Mouse (Mus musculus) brown adipose tissue, adult 24 weeks (tissue): ENCODE results near the gene Chp1. TPM values are rescaled to one million over a fixed set of nuclear protein-coding genes. Genes with fewer than 3 reads are reported as not detected.
A peak's percentile ranks its signal among the peaks of the same experiment; 100 is the strongest.
"Not testable (repeated sequence)": the region's sequence is repeated elsewhere in the genome, so short reads cannot be mapped to it uniquely, and the experiment has no call there.

Experiments used
- H3K27ac ChIP-seq: fragments of 200-500 bp; replicated peaks from 2 replicates; pipeline ENCODE4 v1.5.1; 2012; ENCODE audit warnings: low read depth, mild to moderate bottlenecking, low read length
- H3K4me1 ChIP-seq: fragments of 200-500 bp; 2 replicates; pipeline ENCODE4 v1.6.1; 2012; ENCODE audit warnings: low read length, mixed read lengths; ENCODE audit not compliant: control insufficient read depth, insufficient read depth, insufficient read length
- H3K4me3 ChIP-seq: fragments of 200-500 bp; 2 replicates; pipeline ENCODE4 v1.5.1; 2012; ENCODE audit warnings: low read depth, mild to moderate bottlenecking, low read length, moderate library complexity; ENCODE audit not compliant: insufficient read depth
- polyA plus RNA-seq: library from polyadenylated mRNA; stranded (reverse); fragments of >200 nt; gene quantifications from 2 replicates; pipeline ENCODE4 v1.2.4, GENCODE M21; 2012; ENCODE audit not compliant: missing spikeins, insufficient read depth, insufficient read length

Gene Chp1
- 225 and 269 TPM in 2 replicates for polyA plus RNA-seq

DNA sequence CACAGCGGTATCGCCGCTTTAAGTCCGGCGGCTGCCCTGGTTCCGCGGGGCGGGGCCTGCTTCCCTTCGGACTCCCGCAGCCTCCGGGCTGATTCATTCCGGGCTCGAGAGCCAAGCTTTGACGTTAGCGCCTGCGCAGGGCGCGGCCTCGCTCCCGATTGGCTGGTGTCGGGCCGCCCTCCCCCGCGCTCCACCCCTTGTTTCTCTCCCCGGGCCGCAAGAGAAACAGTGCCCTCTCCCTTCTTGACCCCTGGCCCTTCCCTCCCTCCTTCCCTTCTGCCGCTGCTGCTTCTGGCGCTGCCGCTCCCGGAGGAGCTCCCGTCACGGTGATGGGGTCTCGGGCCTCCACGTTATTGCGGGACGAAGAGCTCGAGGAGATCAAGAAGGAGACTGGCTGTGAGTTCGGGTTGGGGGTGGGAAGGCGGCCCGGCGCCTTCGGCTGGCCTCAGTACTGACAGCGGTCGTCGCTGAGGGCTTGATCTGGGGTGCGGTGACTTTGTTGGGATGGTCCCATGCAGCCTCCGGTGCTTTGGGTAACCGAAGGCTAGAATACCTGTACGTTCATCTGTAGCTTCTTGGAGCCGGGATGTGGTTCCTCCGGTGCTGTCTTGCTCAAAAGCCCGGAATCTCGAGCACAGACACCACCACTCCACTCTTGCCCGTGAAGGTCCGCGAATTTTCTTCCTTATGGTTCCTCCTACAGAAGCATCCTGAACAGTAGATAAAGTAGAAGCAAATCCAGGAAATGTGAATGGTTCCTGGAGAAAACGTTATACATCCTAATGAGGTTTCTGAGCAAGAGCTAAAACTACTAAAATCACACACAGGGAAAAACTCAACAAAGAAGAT, at the start of gene Chp1, which contains the start of gene Exd1:
Gene Chp1, plus strand, starts transcription at position 176 of the 849 bp plus-strand sequence.
Gene Exd1, minus strand, starts transcription at position 106 of the 849 bp plus-strand sequence.
- peak within 1 kb of the TSS; percentile 85 for H3K4me3 ChIP-seq
- H3K4me1 ChIP-seq, result 0 out of 2 replicates have a peak, but pooled peaks cover 2% of the 10 kb centered on the region
- H3K27ac ChIP-seq, result peak within 1 kb of the TSS; percentile 78

DNA sequence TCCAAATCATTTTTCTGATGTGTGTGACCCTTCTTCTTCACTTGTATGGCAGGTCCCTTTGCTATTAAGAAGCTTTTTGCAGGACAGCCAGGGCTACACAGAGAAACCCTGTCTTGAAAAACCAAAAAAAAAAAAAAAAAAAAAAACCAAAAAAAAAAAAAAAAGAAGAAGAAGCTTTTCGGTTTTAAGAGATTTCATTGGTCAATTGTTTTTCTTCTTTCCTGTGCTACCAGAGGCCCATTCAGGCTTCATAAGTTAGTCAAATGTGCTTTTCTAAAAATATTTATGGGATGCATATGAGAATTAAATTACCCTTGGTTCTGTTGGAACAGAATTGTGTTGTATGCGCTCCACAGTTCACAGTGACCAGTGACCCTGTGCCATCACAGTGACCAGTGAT, 48.6 kb upstream of the Chp1 start:
- no peaks in the 10 kb centered on the region for H3K4me1 ChIP-seq
- H3K4me3 ChIP-seq, result no peak overlapping the region
- H3K27ac ChIP-seq, result no peak overlapping the region

DNA sequence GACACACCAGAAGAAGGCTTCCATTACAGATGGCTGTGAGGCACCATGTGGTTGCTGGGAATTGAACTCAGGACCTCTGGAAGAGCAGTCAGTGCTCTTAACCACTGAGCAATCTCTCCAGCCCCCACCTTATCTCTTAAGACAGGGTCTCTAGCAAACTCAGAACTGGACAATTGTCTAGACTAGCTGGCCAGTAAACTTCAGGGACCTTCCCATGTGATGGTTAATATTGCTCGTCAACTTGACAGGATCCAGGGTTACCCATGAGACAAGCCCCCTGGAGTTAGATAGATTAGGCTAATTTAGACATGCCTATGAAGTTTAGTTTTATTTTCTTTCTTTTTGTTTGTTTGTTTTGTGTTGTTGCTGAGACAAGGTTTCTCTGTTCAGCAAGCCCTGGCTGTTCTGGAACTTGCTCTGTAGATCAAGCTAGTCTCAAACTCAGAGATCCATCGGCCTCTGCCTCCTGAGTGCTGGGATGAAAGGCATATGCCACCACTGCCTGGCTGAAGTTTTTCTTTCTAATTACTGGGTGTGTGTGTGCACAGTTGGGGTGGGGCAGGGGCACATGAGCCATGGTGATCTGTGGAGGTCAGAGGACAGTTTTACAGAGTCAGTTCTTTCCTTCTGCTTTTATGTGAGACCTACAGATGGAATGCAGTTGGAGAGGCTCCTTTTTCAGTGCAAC, 46.4 kb upstream of the Chp1 start:
- Histone ChIP-seq H3K27ac (no peak overlapping the region), H3K4me1 (no peaks in the 10 kb centered on the region), H3K4me3 (no peak overlapping the region)

DNA sequence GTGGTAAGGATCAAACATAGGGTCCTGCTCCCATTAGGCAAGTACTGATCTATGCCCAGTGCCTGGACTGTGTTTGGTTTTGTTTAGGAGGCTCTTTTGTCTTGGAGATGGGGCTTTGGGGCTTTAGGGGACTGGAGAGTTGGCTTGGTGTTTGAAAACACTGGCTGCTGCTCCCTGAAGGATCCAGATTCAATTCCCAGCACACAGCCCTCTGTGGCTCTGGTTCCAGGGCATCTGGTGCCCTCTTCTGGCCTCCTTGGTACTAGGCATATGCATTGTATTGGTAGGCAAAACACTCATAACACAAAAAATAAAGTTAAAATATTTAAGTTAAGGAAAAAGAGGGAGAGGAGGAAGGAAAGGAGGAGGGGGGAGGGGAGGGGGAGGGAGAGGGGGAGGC, 40.4 kb upstream of the Chp1 start:
- Histone ChIP-seq H3K4me1 (no peaks in the 10 kb centered on the region), H3K4me3 (no peak overlapping the region), H3K27ac (no peak overlapping the region)

DNA sequence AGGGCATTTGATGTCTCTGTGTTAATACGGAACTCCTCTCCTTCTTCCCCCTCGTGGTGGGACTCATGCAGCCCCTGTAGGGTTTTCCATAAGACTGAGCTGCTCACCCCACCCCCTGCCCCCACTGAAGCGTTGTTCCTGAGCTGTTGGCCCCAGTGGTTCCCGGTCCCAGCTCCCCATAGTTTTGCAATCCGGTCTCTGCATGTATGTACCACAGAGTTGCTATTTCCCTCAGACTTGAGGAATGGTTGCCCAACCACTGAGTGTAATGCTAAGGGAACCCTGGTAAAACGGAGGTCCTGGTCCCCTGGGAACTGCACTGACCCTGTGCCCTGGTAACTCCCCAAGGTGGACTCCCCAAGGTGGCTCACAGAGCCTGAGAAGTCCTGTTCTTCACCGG, 39.0 kb upstream of the Chp1 start:
- not testable (repeated sequence) for H3K4me1 ChIP-seq, H3K27ac ChIP-seq, H3K4me3 ChIP-seq

DNA sequence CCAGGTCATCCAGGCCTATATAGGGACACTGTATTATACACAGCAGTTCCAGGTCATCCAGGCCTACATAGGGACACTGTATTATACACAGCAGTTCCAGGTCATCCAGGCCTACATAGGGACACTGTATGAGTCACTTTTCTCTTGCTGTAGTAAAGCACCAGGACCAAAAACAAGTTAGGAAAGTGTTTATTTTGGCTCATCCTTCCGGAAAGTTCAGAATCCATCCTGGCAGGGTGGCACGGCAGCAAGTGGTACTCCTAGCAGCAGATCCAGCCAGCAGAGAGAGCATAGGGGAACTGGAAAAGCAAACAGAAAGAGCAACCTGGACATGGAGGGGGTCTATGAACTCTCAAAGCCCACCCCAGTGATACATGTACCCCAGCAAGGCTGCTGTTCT, 36.6 kb upstream of the Chp1 start:
- Histone ChIP-seq H3K4me1 (no peaks in the 10 kb centered on the region), H3K4me3 (no peak overlapping the region), H3K27ac (no peak overlapping the region)

DNA sequence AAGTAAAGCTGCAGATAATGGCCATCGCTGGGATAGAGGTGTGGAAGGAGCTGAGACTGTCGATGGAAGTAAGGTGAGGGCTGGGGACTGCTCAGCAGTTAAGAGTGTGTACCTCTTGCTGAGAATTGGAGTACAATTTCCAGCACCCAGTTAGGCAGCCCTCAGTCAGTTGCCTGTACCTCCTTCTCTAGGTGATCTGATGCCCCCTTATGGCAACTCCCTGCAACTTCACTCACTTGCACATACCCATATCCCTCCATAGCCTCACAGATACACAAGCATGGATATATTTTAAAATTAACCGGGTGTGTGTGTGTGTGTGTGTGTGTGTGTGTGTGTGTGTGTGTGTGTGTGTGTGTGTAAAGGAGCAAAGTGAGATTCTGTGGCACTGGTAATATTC, 35.2 kb upstream of the Chp1 start:
- Histone ChIP-seq H3K4me3 (no peak overlapping the region), H3K27ac (no peak overlapping the region), H3K4me1 (no peaks in the 10 kb centered on the region)

DNA sequence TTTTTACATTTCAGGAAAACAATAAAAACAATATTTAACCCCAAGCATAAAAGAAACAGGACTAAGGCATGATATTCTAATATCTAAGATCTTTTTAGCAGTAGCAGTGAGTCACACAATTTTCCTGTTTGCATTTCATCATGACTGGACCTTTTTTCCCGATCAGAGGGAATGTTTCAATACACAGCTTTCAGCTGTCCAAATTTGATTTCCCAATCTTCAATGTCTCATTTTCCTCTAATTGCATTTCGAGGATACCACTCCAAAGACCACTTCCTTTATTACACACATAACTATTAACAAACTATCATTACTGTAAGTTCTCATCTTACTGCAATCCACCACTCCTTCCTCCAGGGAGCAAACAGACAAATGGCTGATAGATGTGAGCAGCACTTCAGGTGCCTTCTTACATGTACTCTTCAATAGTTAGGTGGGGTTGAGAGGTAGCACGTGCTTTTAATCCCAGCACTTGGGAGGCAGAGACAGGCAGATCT, 33.4 kb upstream of the Chp1 start:
- H3K27ac ChIP-seq, result no peak overlapping the region
- H3K4me1 ChIP-seq, result no peaks in the 10 kb centered on the region
- H3K4me3 ChIP-seq, result no peak overlapping the region

DNA sequence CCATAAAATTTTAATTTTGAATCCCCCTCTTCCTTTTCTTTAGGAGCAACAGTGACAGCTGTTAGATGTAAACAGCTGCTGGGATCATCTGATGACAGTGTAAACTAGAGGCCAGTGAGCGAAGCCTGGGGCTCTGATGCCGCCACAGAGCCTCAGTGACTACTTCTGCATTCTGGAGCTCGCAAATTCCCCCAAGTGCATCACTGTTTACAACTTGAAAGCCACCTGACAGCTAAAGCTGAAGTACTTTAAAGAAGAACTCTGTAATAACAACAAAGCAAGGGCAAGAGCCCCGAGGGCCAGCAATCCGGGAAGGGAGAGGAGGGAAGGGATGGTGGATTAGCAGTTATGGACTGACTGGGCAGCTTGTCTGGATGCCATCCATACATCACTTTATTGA, 30.7 kb upstream of the Chp1 start:
- Histone ChIP-seq H3K4me1 (no peaks in the 10 kb centered on the region), H3K4me3 (no peak overlapping the region)

DNA sequence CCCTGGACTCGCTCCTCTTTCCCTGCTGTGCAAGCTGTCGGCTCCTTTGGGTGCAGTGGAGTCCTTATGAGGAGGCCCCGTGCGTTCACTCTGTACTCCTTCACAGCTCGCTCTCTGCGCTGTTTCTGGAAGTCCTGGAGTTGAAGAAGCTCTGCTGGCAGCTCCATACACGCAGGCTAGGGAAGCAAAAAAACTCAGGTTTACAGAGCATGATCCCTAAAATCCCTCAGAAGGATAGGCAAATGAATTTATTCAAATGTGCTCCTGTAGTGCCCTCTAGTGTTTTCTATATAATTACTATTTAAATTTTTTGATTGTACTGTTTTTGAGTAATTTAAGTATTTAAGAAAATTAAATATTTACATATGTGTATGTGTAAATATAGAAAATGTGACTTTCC, 26.9 kb upstream of the Chp1 start:
- H3K4me1 ChIP-seq, result no peaks in the 10 kb centered on the region
- H3K4me3 ChIP-seq, result no peak overlapping the region
- H3K27ac ChIP-seq, result no peak overlapping the region

More for the DNA sequence above, 30.7 kb upstream of the Chp1 start:
- no peak overlapping the region for H3K27ac ChIP-seq

DNA sequence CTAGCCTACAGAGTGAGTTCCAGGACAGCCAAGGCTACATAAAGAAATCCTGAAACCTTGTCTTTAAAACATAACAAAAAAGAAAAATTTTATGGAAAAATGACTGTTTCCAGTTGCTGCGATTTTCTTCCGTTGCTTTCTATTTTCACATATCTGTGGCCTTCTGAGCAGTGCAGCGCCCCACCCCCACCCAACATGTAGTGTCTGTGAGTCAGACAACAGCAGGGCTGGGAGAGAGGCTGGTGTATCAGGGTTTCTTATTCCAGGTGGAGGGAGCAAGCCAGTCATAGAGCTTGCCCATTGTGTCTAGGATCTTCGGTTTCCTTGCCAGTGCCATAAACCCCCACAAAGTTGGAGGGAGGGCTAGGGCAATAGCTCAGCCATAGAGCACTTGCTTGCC, 23.7 kb upstream of the Chp1 start:
- Histone ChIP-seq H3K27ac (no peak overlapping the region), H3K4me3 (no peak overlapping the region), H3K4me1 (no peaks in the 10 kb centered on the region)

DNA sequence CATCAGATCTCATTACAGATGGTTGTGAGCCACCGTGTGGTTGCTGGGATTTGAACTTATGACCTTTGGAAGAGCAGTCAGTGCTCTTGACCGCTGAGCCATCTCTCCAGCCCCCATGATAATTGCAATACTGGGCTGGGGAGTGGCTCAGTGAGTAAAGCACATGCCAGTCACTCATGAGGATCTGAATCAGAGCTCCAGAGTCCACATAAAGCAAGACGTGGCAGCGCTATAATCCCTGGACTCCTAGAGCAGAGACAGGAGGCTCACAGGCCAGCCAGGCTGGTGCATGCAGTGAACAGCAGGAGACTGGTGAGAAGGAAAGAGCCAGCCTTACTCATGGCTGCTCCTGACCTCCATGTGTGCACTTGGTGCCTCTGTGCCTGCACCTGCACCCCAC, 22.1 kb upstream of the Chp1 start:
- Histone ChIP-seq H3K4me1 (no peaks in the 10 kb centered on the region), H3K27ac (no peak overlapping the region), H3K4me3 (no peak overlapping the region)

DNA sequence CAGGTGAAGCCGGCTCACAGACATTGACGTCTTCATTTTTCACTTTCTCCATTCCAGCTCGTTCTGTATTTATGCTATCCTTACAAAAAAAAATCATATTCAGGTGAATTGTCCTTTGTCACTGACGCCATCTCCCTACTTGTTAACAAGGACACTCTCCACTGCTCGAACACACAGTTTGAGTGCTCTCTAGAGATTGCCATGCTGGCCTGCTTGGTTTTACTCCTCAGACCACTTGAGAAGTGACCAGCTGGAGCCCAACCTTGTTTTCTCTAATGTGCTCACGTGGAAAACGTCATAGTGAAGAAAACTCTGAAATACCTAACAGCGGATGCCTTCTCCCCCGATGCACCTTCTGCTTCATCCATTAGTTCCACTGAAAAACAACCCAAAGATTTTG, 8.7 kb upstream of the Chp1 start:
- H3K4me3 ChIP-seq, result no peak overlapping the region
- no peak overlapping the region for H3K27ac ChIP-seq
- no peaks in the 10 kb centered on the region for H3K4me1 ChIP-seq

DNA sequence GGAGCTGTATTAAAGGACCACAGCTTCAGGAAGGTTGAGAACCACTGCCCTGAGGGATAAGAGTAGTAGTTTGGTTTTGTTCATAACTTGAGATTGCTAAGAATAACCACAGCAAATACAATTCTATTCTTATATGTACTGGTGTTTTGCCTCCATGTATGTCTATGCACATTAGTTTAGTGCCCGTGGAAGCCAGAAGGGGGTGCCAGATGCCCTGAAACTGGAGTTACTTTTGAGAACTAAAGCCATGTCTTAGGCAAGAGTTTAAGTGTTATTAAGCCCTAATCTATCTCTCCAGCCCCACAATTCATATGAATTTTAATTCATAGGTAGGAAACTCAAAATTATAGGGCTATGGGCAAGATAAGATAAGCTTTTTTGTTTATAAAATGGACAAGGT, 5.4 kb upstream of the Chp1 start:
- Histone ChIP-seq H3K4me3 (no peak overlapping the region), H3K4me1 (no peaks in the 10 kb centered on the region)

DNA sequence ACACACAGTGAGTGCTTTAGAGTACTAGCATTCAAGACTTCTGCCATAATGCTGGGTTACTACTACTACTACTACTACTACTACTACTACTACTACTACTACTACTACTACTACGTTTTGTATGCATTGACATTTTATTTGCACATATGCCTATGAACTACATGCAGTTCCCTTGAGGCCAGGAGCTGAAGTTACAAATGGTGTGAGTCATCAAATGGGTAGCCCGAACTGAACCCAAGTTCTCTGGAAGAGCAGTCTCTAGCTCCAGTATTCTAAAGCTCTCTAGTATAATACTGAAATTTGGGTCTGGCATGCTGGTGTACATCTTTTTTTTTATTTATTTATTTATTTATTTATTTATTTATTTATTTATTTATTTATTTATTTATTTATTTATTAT, 3.8 kb upstream of the Chp1 start:
- no peaks in the 10 kb centered on the region for H3K4me1 ChIP-seq
- H3K27ac ChIP-seq, result no peak overlapping the region
- H3K4me3 ChIP-seq, result no peak overlapping the region

More for the DNA sequence above, 5.4 kb upstream of the Chp1 start:
- H3K27ac ChIP-seq, result no peak overlapping the region
